Mouse (Mus musculus) bone marrow, adult 2 months (tissue): ENCODE results near the gene Ptpa.

ENCODE experiments used
- CTCF ChIP-seq: fragments of 200-500 bp; IDR thresholded peaks from 2 replicates; pipeline ENCODE4 v1.5.1; 2011; ENCODE audit warnings: low read length, control low read depth; ENCODE audit not compliant: control insufficient read depth, insufficient read depth
- POLR2A ChIP-seq: fragments of 200-500 bp; IDR thresholded peaks from 2 replicates; pipeline ENCODE4 v1.6.1; 2011; ENCODE audit warnings: low read depth, mild to moderate bottlenecking, control low read depth, low read length, borderline replicate concordance; ENCODE audit not compliant: control insufficient read depth

- no peak for TF ChIP-seq CTCF
- no peak for TF ChIP-seq POLR2A
Observed at GRCm38 (mm10) chr2:30409454-30410176, 6.2 kb upstream of the Ptpa start.
